Mouse (Mus musculus) embryonic facial prominence, embryonic 12.5 days (tissue): ENCODE measurements at regions not wholly inside any gene's neighbourhood (a gene's known extent, or its start where the extent isn't known, plus 50 kb on each side); places are given as distances from the start of the nearest gene placed in this dataset.
"Not testable (repeated sequence)": the region's sequence is repeated elsewhere in the genome, so short reads cannot be mapped to it uniquely, and the experiment has no call there.

Experiments used
- ATAC-seq: fragments of 200-750 bp; cut with Nextera tagmentation; 2 replicates; pipeline ENCODE4 v1.8.0; 2017; ENCODE audit not compliant: insufficient number of reproducible peaks, insufficient read depth, low FRiP score, low TSS enrichment
- H3K27ac ChIP-seq: fragments of 300-500 bp; sonication (generic); 2 replicates; pipeline ENCODE4 v1.5.1; 2016; ENCODE audit warnings: mild to moderate bottlenecking
- H3K27me3 ChIP-seq: fragments of 300-500 bp; sonication (generic); 2 replicates; pipeline ENCODE4 v1.6.1; 2016; ENCODE audit warnings: mild to moderate bottlenecking, moderate library complexity
- H3K36me3 ChIP-seq: fragments of 300-500 bp; sonication (generic); 2 replicates; pipeline ENCODE4 v1.6.1; 2016; ENCODE audit warnings: mild to moderate bottlenecking
- H3K4me1 ChIP-seq: fragments of 300-500 bp; sonication (generic); 2 replicates; pipeline ENCODE4 v1.6.1; 2016
- H3K4me2 ChIP-seq: fragments of 300-500 bp; sonication (generic); replicated peaks from 2 replicates; pipeline ENCODE4 v1.6.1; 2016; ENCODE audit warnings: mild to moderate bottlenecking, moderate library complexity
- H3K4me3 ChIP-seq: fragments of 300-500 bp; sonication (generic); 2 replicates; pipeline ENCODE4 v1.5.1; 2016; ENCODE audit warnings: mild to moderate bottlenecking
- H3K9ac ChIP-seq: fragments of 300-500 bp; sonication (generic); 2 replicates; pipeline ENCODE4 v1.6.1; 2016; ENCODE audit warnings: mild to moderate bottlenecking, moderate library complexity
- H3K9me3 ChIP-seq: fragments of 300-500 bp; sonication (generic); 2 replicates; pipeline ENCODE4 v1.6.1; 2016; ENCODE audit warnings: mild to moderate bottlenecking, moderate library complexity
- WGBS: fragments of 180-500 bp; shearing (Covaris S2); methylation state at CpG from one replicate; pipeline ENCODE4 v1.1.7; 2016; 5-methylcytosine and 5-hydroxymethylcytosine counted together

DNA sequence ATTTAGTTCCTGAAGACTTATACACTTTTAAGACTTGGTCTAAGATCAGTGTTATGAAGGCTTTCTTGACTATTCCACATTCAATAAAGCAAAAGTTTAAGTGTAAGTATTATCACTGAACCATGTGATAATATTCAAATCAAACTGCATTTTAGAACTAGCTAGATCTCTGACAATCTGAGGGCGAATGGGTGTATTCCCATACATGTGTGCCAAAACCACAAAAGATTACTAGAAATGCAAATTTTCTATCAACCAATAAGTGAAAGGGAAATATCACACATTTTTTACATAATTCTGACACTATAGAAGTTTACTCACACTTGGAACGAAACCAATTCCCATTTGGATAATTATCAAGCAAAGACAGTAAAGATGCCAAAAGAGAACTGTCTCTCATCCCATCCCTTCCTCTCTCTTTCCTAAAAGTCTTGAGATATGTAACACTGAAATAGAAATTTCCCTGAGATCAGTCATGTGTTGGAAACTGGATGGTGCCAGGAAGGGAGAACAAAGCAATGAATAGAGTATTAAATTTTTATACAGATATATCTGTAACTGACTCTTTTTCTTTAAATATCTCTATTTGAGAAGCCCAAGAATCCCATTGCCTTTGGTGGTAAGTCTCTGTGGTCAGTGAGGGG, 394.8 kb upstream of the Nrsn1 start:
- WGBS: 73% methylated on average over 2 of the region's 2 CpGs
- no peaks in the 10 kb centered on the region for H3K4me1 ChIP-seq
- no peak overlapping the region for H3K4me3 ChIP-seq
- H3K4me2 ChIP-seq: no peak overlapping the region
- no peaks in the 10 kb centered on the region for H3K27me3 ChIP-seq
- H3K9ac ChIP-seq: no peak overlapping the region
- no peaks in the 10 kb centered on the region for H3K36me3 ChIP-seq
- H3K27ac ChIP-seq: no peak overlapping the region
- H3K9me3 ChIP-seq: no peaks in the 10 kb centered on the region
- ATAC-seq: no peak

- H3K27me3 ChIP-seq: no peaks in the 10 kb centered on the region
- H3K4me2 ChIP-seq: no peak overlapping the region
- H3K36me3 ChIP-seq: no peaks in the 10 kb centered on the region
- H3K4me1 ChIP-seq: no peaks in the 10 kb centered on the region
- H3K9me3 ChIP-seq: no peaks in the 10 kb centered on the region
- no peak for ATAC-seq
- WGBS: 67% methylated on average over 1 of the region's 1 CpGs
- H3K27ac ChIP-seq: no peak overlapping the region
- no peak overlapping the region for H3K4me3 ChIP-seq
- no peak overlapping the region for H3K9ac ChIP-seq
Measured at GRCm38 (mm10) chr13:25648430-25648786, 378.1 kb upstream of the Nrsn1 start.

DNA sequence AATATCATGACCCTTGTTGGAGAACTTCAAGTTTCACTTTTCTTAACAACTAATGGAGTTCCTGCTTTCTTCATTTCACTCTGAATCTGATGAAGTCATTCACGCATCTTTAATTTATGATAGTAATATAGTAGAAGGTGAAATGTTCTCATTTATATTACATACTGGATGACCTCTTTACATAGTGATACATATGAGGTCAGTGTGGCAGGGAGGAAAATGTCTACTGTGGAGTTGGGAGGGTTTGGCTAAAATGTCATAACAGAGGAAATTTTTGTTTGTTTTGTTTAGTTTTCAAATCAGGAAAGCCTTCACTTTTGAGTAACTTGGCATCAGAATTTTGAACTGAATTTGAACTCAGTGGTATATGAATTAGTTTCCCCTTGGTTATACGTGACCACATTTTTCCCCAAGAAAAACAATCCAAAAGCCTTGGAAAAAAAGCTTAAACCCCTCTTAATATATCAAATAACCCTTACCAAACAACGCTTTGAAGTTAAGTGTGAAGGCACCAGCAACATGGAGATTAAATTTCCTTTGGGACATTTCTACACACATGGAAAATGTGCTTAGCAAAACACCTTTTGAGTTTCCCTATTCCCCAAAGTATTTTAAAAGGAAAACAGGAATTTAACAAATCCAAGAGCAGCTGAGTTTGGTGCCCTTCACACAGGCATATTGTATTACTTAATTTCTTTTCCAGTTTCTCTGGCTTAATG, 377.6 kb upstream of the Nrsn1 start:
- no peak overlapping the region for H3K4me2 ChIP-seq
- no peaks in the 10 kb centered on the region for H3K9me3 ChIP-seq
- H3K27me3 ChIP-seq: no peaks in the 10 kb centered on the region
- no peaks in the 10 kb centered on the region for H3K36me3 ChIP-seq
- no peaks in the 10 kb centered on the region for H3K4me1 ChIP-seq
- 49% methylated on average over 3 of the region's 3 CpGs for WGBS
- H3K4me3 ChIP-seq: no peak overlapping the region
- no peak overlapping the region for H3K9ac ChIP-seq
- no peak overlapping the region for H3K27ac ChIP-seq
- ATAC-seq: no peak

DNA sequence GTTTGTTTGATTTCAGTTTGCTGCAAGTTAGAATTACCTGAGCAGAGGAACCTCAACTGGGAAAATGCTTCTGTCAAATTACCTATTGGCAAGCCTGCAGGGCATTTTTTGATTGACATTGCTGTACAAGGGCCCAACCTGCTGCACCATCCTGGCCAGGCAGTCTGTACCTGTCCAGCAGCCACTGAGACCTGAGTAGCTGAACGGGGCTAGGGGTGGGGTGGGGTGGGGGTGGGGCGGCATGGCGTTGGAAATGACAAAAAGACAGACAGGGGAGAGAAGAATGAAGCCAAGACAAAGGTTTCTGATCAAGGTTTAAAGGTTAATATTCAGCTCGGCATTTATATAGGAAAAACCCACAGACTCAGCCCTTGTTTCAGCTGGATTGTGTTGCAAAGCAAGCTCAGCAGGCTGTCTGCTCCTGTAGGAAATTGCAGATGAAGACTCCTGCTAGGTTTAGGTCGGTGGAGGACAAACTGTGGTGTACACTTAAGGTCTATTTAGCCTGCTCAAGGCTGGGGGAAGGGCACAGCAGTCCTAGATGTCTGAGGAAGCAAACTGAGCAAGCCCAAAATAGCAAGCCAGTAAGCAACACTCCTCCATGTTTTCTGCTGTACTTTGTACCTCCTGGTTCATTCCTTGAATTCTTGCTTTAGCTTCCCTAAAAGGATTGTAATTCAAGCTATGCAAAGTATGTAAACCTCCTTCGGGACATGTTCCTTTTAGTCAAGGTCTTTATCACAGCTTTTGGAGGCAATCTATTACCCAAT, 369.4 kb upstream of the Nrsn1 start:
- Histone ChIP-seq H3K9me3 (no peaks in the 10 kb centered on the region), H3K9ac (no peak overlapping the region), H3K4me2 (no peak overlapping the region), H3K27me3 (no peaks in the 10 kb centered on the region), H3K27ac (no peak overlapping the region), H3K4me1 (no peaks in the 10 kb centered on the region), H3K36me3 (no peaks in the 10 kb centered on the region), H3K4me3 (no peak overlapping the region)
- 17% methylated on average over 6 of the region's 6 CpGs for WGBS
- no peak; the same call in 1 of the 2 replicates for ATAC-seq

DNA sequence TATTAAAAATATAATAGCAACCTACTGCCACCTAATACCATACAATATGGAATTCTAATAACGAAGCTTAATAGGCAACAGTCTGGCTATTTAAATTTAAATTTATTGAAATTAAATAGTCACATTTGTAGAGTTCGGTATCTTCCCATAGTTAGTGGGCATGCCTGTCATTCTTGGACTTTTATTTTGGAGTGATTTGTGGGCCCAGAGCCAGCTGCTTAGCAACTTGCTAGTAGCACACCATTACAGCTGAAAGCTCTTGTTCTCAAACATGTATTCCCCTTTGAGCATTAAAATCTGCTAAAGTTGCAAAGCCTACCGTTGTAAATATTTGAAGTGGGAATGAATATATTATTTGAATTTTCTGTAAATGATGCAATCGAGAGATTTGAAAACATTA, 359.2 kb upstream of the Nrsn1 start:
- H3K27me3 ChIP-seq: no peaks in the 10 kb centered on the region
- H3K4me2 ChIP-seq: no peak overlapping the region
- WGBS: 69% methylated on average over 4 of the region's 4 CpGs
- no peak overlapping the region for H3K27ac ChIP-seq
- H3K4me1 ChIP-seq: no peaks in the 10 kb centered on the region
- no peak overlapping the region for H3K4me3 ChIP-seq
- H3K36me3 ChIP-seq: no peaks in the 10 kb centered on the region
- ATAC-seq: no peak
- no peaks in the 10 kb centered on the region for H3K9me3 ChIP-seq
- no peak overlapping the region for H3K9ac ChIP-seq

- no peak overlapping the region for H3K9ac ChIP-seq
- H3K4me3 ChIP-seq: no peak overlapping the region
- no peak overlapping the region for H3K4me2 ChIP-seq
- no peak overlapping the region for H3K27ac ChIP-seq
- no peaks in the 10 kb centered on the region for H3K4me1 ChIP-seq
- H3K36me3 ChIP-seq: no peaks in the 10 kb centered on the region
- no peaks in the 10 kb centered on the region for H3K9me3 ChIP-seq
- WGBS: 31% methylated on average over 4 of the region's 4 CpGs
- no peaks in the 10 kb centered on the region for H3K27me3 ChIP-seq
- no peak for ATAC-seq
Measured at GRCm38 (mm10) chr13:25617578-25617977, 347.3 kb upstream of the Nrsn1 start.

DNA sequence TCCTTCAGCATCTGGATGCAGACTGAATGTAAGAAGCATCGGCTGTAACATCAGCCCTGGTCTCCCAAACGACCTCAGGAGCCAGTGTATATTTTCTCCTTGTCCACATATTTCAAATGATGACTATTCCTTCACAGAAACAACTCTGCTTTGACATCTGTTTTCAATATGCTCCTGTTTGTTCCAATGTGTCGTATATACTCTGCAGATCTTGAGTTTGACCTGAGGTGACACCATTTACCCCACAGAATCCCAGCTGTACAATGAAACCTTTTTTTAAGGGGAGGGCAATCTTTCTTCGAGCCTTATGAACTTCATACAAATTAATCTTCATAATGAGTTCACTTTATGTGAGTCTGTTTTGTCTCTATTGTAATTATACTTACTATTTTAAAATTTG, 341.7 kb upstream of the Nrsn1 start:
- 20% methylated on average over 4 of the region's 4 CpGs for WGBS
- H3K9me3 ChIP-seq: no peaks in the 10 kb centered on the region
- no peak overlapping the region for H3K9ac ChIP-seq
- no peak overlapping the region for H3K4me3 ChIP-seq
- H3K4me1 ChIP-seq: peaks cover 5% of the 10 kb centered on the region; the same call in 1 of the 2 replicates
- no peak overlapping the region for H3K4me2 ChIP-seq
- H3K27ac ChIP-seq: no peak overlapping the region
- ATAC-seq: no peak
- H3K36me3 ChIP-seq: no peaks in the 10 kb centered on the region
- H3K27me3 ChIP-seq: no peaks in the 10 kb centered on the region

DNA sequence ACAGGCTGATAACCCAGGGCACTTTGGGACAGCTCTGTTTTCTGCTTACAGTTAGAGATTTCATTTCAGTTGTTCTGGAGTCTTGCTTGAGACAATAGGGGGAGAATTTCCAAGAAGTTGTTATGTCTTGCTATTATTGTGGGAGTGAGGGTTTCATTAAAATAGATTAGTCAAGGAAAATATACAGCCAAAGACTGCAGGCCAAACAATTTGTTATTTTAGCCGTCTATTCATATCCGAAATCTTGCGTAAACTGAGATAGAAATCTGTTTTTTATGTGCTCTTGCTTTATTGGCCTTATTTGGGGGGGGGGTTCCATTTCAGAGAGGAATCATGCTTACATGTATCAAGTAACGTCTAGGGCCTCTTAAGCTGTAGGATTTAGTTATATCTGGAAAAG, 339.3 kb upstream of the Nrsn1 start:
- Histone ChIP-seq H3K9me3 (no peaks in the 10 kb centered on the region), H3K4me1 (peaks cover 5% of the 10 kb centered on the region; the same call in 1 of the 2 replicates), H3K4me3 (no peak overlapping the region), H3K27me3 (no peaks in the 10 kb centered on the region), H3K4me2 (no peak overlapping the region), H3K9ac (no peak overlapping the region), H3K36me3 (no peaks in the 10 kb centered on the region), H3K27ac (0 out of 2 replicates have a peak overlapping the region, but pooled peaks have one; percentile 30)
- 45% methylated on average over 4 of the region's 4 CpGs for WGBS
- ATAC-seq: no peak

DNA sequence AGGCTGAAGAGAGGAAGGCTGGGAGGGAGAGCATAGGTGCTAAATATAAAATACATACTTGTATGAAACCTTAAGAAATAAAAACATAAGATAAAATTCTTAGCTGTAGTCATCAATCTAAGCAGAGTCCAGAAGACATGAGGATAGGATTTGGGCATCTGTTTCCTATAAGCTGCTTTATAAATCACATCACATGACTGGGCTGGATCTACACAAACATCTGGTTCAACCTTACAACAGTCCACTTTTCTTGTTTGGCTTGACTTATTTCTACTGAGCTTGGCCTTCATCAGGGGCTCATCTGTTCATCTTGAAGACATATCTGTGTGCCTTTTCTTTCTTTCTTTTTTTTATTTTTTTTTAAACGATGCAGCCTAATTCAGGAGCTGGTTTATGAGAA, 338.9 kb upstream of the Nrsn1 start:
- Histone ChIP-seq H3K4me3 (no peak overlapping the region), H3K9me3 (no peaks in the 10 kb centered on the region), H3K27ac (0 out of 2 replicates have a peak overlapping the region, but pooled peaks have one; percentile 30), H3K27me3 (no peaks in the 10 kb centered on the region), H3K4me1 (peaks cover 5% of the 10 kb centered on the region; the same call in 1 of the 2 replicates), H3K9ac (no peak overlapping the region), H3K36me3 (no peaks in the 10 kb centered on the region), H3K4me2 (no peak overlapping the region)
- no peak for ATAC-seq
- WGBS: 49% methylated on average over 1 of the region's 1 CpGs

GRCm38 (mm10) chr13:25601351-25601750, 331.0 kb upstream of the Nrsn1 start:
- H3K27me3 ChIP-seq, H3K4me1 ChIP-seq, H3K36me3 ChIP-seq, ATAC-seq, H3K9ac ChIP-seq, H3K9me3 ChIP-seq, H3K4me3 ChIP-seq, H3K27ac ChIP-seq, H3K4me2 ChIP-seq: not testable (repeated sequence)

DNA sequence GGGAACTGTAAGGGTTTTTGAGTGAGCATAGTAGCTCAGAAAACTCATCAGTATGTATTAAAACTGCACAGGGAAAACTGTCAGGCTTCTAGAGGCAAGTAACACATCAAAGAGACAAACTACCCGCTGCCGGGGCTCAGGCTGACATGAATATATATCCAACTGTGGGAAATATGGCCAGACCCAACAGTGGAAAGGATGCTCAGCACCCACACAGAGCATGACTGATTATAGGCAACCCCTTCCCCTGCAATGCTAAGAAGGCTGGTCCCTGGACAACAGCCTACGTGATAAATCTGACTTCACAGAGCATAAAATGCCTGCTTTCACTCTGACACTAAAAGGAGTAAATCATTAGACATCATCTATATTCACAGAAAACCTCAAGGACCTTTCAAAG, 324.3 kb upstream of the Nrsn1 start:
- no peak overlapping the region for H3K27ac ChIP-seq
- H3K9ac ChIP-seq: no peak overlapping the region
- no peaks in the 10 kb centered on the region for H3K36me3 ChIP-seq
- no peak overlapping the region for H3K4me2 ChIP-seq
- H3K4me3 ChIP-seq: no peak overlapping the region
- 88% methylated on average over 3 of the region's 3 CpGs for WGBS
- ATAC-seq: no peak
- no peaks in the 10 kb centered on the region for H3K4me1 ChIP-seq
- H3K27me3 ChIP-seq: no peaks in the 10 kb centered on the region
- H3K9me3 ChIP-seq: no peaks in the 10 kb centered on the region

GRCm38 (mm10) chr13:25570641-25571040, 300.3 kb upstream of the Nrsn1 start:
- Histone ChIP-seq H3K9ac (no peak overlapping the region), H3K27ac (no peak overlapping the region), H3K27me3 (no peaks in the 10 kb centered on the region), H3K4me3 (no peak overlapping the region), H3K36me3 (no peaks in the 10 kb centered on the region), H3K9me3 (no peaks in the 10 kb centered on the region), H3K4me2 (no peak overlapping the region), H3K4me1 (no peaks in the 10 kb centered on the region)
- 74% methylated on average over 5 of the region's 5 CpGs for WGBS
- no peak for ATAC-seq
